In genomic region chr13:59745462-59745861, GRCm38 (mm10) we compare ENCODE assay signal across 36 mouse cellular contexts. TPM values are rescaled to one million over a fixed set of nuclear protein-coding genes. Genes with fewer than 3 reads are reported as not detected.
A peak's percentile ranks its signal among the peaks of the same experiment; 100 is the strongest.
DNase-seq lines count a peak whose midpoint lies in the region; ATAC-seq and TF ChIP-seq lines count a peak whose summit lies in the region.
"Had no signal": no experiment of that assay in that cellular context is flagged by ENCODE, and none has a peak within 500 bp of the region (broad histone marks: within the 10 kb centered on the region; RNA-seq: fewer than 3 reads in every experiment).

No protein-coding gene starts in this region.

- no peaks in the 10 kb centered on the region for H3K9me3 ChIP-seq in hindbrain, embryonic 10.5 days
- H3K9me3 ChIP-seq: forebrain, embryonic 10.5 days; forebrain, embryonic 13.5 days; G1E; heart, embryonic 10.5 days; heart, embryonic 13.5 days; hindbrain, embryonic 12.5 days; hindbrain, embryonic 15.5 days had no signal

- H3K4me1 ChIP-seq in hindbrain, embryonic 10.5 days (replicated peaks): peaks cover 6% of the 10 kb centered on the region; the same call in 1 of the 2 replicates
- H3K4me1 ChIP-seq: forebrain, embryonic 10.5 days; forebrain, embryonic 13.5 days; hindbrain, embryonic 12.5 days; hindbrain, embryonic 15.5 days had no signal

- TF ChIP-seq CTCF in left cerebral cortex, adult 2 months (IDR thresholded peaks at IDR 0.05): no peak; the same call in 1 of the 2 replicates

- ATAC-seq in common myeloid progenitor, adult 5-6 weeks (replicated peaks; ENCODE audit: low read depth, poor library complexity, severe bottlenecking): peak; percentile 9; the same call in 1 of the 2 replicates
- ATAC-seq: forebrain, embryonic 13.5 days; forebrain, embryonic 16.5 days; Patski had no signal

- WGBS in hindbrain, embryonic 10.5 days: 90% methylated on average over 6 of the region's 6 CpGs

- H3K36me3 ChIP-seq in hindbrain, embryonic 10.5 days: no peaks in the 10 kb centered on the region
- H3K36me3 ChIP-seq: forebrain, embryonic 10.5 days; G1E; heart, embryonic 10.5 days; heart, embryonic 13.5 days; hindbrain, embryonic 12.5 days; hindbrain, embryonic 15.5 days had no signal

- no peak overlapping the region for H3K4me3 ChIP-seq in left cerebral cortex, adult 2 months
- no peak overlapping the region for H3K4me3 ChIP-seq in hindbrain, embryonic 10.5 days
- H3K4me3 ChIP-seq: forebrain, embryonic 10.5 days; forebrain, embryonic 13.5 days; heart, embryonic 10.5 days; heart, embryonic 13.5 days; hindbrain, embryonic 12.5 days; hindbrain, embryonic 15.5 days had no signal

- no peak for DNase-seq in left cerebral cortex, adult 2 months (ENCODE audit: extremely low spot score in 1 of 2, low spot score in 2 of 2)
- no peak for DNase-seq in left cerebral cortex, postnatal 10 days (ENCODE audit: extremely low spot score in 1 of 2, low spot score in 2 of 2)
- DNase-seq in right cerebral cortex, adult 2 months (ENCODE audit: low spot score in 2 of 2): peak; percentile 23 to 38
- no peak for DNase-seq in right cerebral cortex, postnatal 25 days
- peak; percentile 32 for DNase-seq in 3T3-L1 (ENCODE audit: low read depth, low spot score)
- DNase-seq in heart, adult 8-10 months (ENCODE audit: low spot score): no peak
- no peak for DNase-seq in hindbrain, embryonic 10.5 days (ENCODE audit: low spot score)
- DNase-seq: adrenal gland, adult 2 months; adrenal gland, postnatal 14 days; B cell, adult 2 months; cerebellum, adult 11-12 months; cerebellum, adult 8-10 months; cerebellum, postnatal 10 days; cerebellum, postnatal 36 days; gastrocnemius, postnatal 25 days; heart, adult 18-20 months; heart, postnatal 14 days had no signal

- peak overlapping the region; percentile 24; the same call in 1 of the 2 replicates for H3K27ac ChIP-seq in left cerebral cortex, adult 2 months
- no peak overlapping the region for H3K27ac ChIP-seq in hindbrain, embryonic 10.5 days
- H3K27ac ChIP-seq: forebrain, embryonic 10.5 days; forebrain, embryonic 13.5 days; heart, embryonic 10.5 days; heart, embryonic 13.5 days; hindbrain, embryonic 12.5 days; hindbrain, embryonic 15.5 days had no signal

- intact Hi-C loops in left cerebral cortex, adult 2 months (cut with DNase I): loop anchor here (1.0 kb wide), 1 partner anchor 46 kb away; no protein-coding TSS in a partner anchor
- intact Hi-C loops in left cerebral cortex, postnatal 10 days (cut with DNase I): no loop called here

- H3K27me3 ChIP-seq in hindbrain, embryonic 10.5 days (ENCODE audit: insufficient read depth, poor library complexity, severe bottlenecking): no peaks in the 10 kb centered on the region
- H3K27me3 ChIP-seq: CH12.LX; forebrain, embryonic 13.5 days; heart, embryonic 13.5 days; hindbrain, embryonic 12.5 days; hindbrain, embryonic 15.5 days; Patski had no signal

RNA-seq across cellular contexts. Expression of gene 1700014D04Rik, which starts 1.1 kb away (rescaled TPM):
- 1 to 10 TPM; 1.8 to 2.5 TPM for total RNA-seq in left cerebral cortex, adult 2 months (2021)
- total RNA-seq in left cerebral cortex, postnatal 10 days (2021): under 1 TPM; 0.43 to 0.81 TPM
- 0.18 TPM in 1 of 2 replicates, not detected in the other for total RNA-seq in common myeloid progenitor, adult 5-6 weeks (2017)
- total RNA-seq in heart, adult 8-10 months (2022): not detected
- polyA plus RNA-seq in hindbrain, embryonic 10.5 days (2016; fragmentation: Nextera tagmentation; extraction: Ambion mirVana): 0.18 TPM in 1 of 2 replicates, not detected in the other
- total RNA-seq: adrenal gland, adult 2 months; adrenal gland, postnatal 14 days; CH12.LX; heart, adult 18-20 months; heart, postnatal 14 days had no signal
- polyA plus RNA-seq: adrenal gland, adult 2 months; embryonic facial prominence, embryonic 11.5 days; embryonic facial prominence, embryonic 14.5 days; forebrain, embryonic 10.5 days; forebrain, embryonic 13.5 days; G1E; heart, embryonic 10.5 days; heart, embryonic 13.5 days; heart, embryonic 16.5 days; hindbrain, embryonic 12.5 days; intestine, embryonic 14.5 days had no signal

RNA-seq across cellular contexts. Expression of gene Spata31d1d, which starts 13.9 kb away (rescaled TPM):
- total RNA-seq in left cerebral cortex, adult 2 months (2021): not detected
- not detected for total RNA-seq in left cerebral cortex, postnatal 10 days (2021)
- total RNA-seq in common myeloid progenitor, adult 5-6 weeks (2017): not detected in 2 replicates
- not detected for total RNA-seq in heart, adult 8-10 months (2022)
- not detected in 2 replicates for polyA plus RNA-seq in hindbrain, embryonic 10.5 days (2016; fragmentation: Nextera tagmentation; extraction: Ambion mirVana)
- total RNA-seq: adrenal gland, adult 2 months; adrenal gland, postnatal 14 days; adrenal gland, postnatal 4 days; CH12.LX; gastrocnemius, adult 8-10 months; gastrocnemius, postnatal 25 days; heart, adult 18-20 months; heart, postnatal 14 days; heart, postnatal 4 days had no signal
- polyA plus RNA-seq: adrenal gland, adult 2 months; embryonic facial prominence, embryonic 11.5 days; embryonic facial prominence, embryonic 14.5 days; forebrain, embryonic 10.5 days; forebrain, embryonic 13.5 days; forebrain, embryonic 16.5 days; G1E; heart, embryonic 10.5 days; heart, embryonic 13.5 days; heart, embryonic 16.5 days; hindbrain, embryonic 12.5 days; hindbrain, embryonic 15.5 days; intestine, embryonic 14.5 days; Patski had no signal

RNA-seq across cellular contexts. Expression of gene Isca1, which starts 24.1 kb away (rescaled TPM):
- total RNA-seq in left cerebral cortex, adult 2 months (2021): 100 to 1,000 TPM; 151 to 157 TPM
- total RNA-seq in left cerebral cortex, postnatal 10 days (2021): 100 to 1,000 TPM; 101 to 107 TPM
- 49.7 and 50.9 TPM in 2 replicates for total RNA-seq in common myeloid progenitor, adult 5-6 weeks (2017)
- total RNA-seq in heart, adult 8-10 months (2022): 100 to 1,000 TPM; 215 to 235 (median 226) TPM
- 101 and 116 TPM in 2 replicates for polyA plus RNA-seq in hindbrain, embryonic 10.5 days (2016; fragmentation: Nextera tagmentation; extraction: Ambion mirVana)

RNA-seq across cellular contexts. Expression of gene Spata31d1b, which starts 33.4 kb away (rescaled TPM):
- under 1 TPM in 1 of 2 experiments, not detected in 1; 0.09 TPM for total RNA-seq in left cerebral cortex, adult 2 months (2021)
- total RNA-seq in left cerebral cortex, postnatal 10 days (2021): not detected
- not detected in 2 replicates for total RNA-seq in common myeloid progenitor, adult 5-6 weeks (2017)
- not detected for total RNA-seq in heart, adult 8-10 months (2022)
- polyA plus RNA-seq in hindbrain, embryonic 10.5 days (2016; fragmentation: Nextera tagmentation; extraction: Ambion mirVana): 0.04 TPM in 1 of 2 replicates, not detected in the other
- total RNA-seq: adrenal gland, adult 2 months; adrenal gland, postnatal 14 days; adrenal gland, postnatal 4 days; gastrocnemius, adult 8-10 months; gastrocnemius, postnatal 25 days; heart, postnatal 14 days; heart, postnatal 4 days had no signal
- polyA plus RNA-seq: adrenal gland, adult 2 months; embryonic facial prominence, embryonic 11.5 days; forebrain, embryonic 13.5 days; forebrain, embryonic 16.5 days; frontal cortex, adult 2 months; G1E; heart, embryonic 10.5 days; heart, embryonic 13.5 days; heart, embryonic 16.5 days; hindbrain, embryonic 12.5 days; hindbrain, embryonic 15.5 days; intestine, embryonic 14.5 days; Patski had no signal

RNA-seq across cellular contexts. Expression of gene Spata31d1a, which starts 35.3 kb away (rescaled TPM):
- total RNA-seq in left cerebral cortex, adult 2 months (2021): under 1 TPM; 0.18 to 0.26 TPM
- under 1 TPM; 0.19 to 0.20 TPM for total RNA-seq in left cerebral cortex, postnatal 10 days (2021)
- total RNA-seq in common myeloid progenitor, adult 5-6 weeks (2017): not detected in 2 replicates
- not detected for total RNA-seq in heart, adult 8-10 months (2022)
- polyA plus RNA-seq in hindbrain, embryonic 10.5 days (2016; fragmentation: Nextera tagmentation; extraction: Ambion mirVana): 0.05 TPM in 1 of 2 replicates, not detected in the other
- total RNA-seq: adrenal gland, adult 2 months; adrenal gland, postnatal 14 days; adrenal gland, postnatal 4 days; CH12.LX; gastrocnemius, adult 8-10 months; gastrocnemius, postnatal 25 days; heart, adult 18-20 months; heart, postnatal 14 days; heart, postnatal 4 days had no signal
- polyA plus RNA-seq: adrenal gland, adult 2 months; embryonic facial prominence, embryonic 11.5 days; G1E; heart, embryonic 13.5 days; heart, embryonic 16.5 days; hindbrain, embryonic 15.5 days had no signal

Comparison
In these comparisons a context has a peak if more than half of its experiments do, and no peak if none do; other contexts are left out.
1. DNase-seq: peak in right cerebral cortex, adult 2 months (2 of 2) and 3T3-L1 (single experiment); none in left cerebral cortex, adult 2 months (0 of 2), left cerebral cortex, postnatal 10 days (0 of 2), right cerebral cortex, postnatal 25 days (single experiment), heart, adult 8-10 months (single experiment) and hindbrain, embryonic 10.5 days (single experiment).